Mouse (Mus musculus) hindbrain, embryonic 16.5 days (tissue): ENCODE results near the gene Gad2. TPM values are rescaled to one million over a fixed set of nuclear protein-coding genes. Genes with fewer than 3 reads are reported as not detected.
A peak's percentile ranks its signal among the peaks of the same experiment; 100 is the strongest.

Source experiments
- ATAC-seq: fragments of 200-750 bp; cut with Nextera tagmentation; 2 replicates; pipeline ENCODE4 v1.8.0; 2017; ENCODE audit warnings: moderate TSS enrichment, moderate library complexity
- H3K27ac ChIP-seq: fragments of 300-500 bp; sonication (generic); 2 replicates; pipeline ENCODE4 v1.5.1; 2014; ENCODE audit warnings: low read depth, mild to moderate bottlenecking, control low read depth, low read length, moderate library complexity
- H3K27me3 ChIP-seq: fragments of 300-500 bp; sonication (generic); replicated peaks from 2 replicates; pipeline ENCODE4 v1.6.1; 2014; ENCODE audit warnings: low read length; ENCODE audit not compliant: control insufficient read depth, insufficient read depth
- H3K36me3 ChIP-seq: fragments of 300-500 bp; sonication (generic); 2 replicates; pipeline ENCODE4 v1.6.1; 2014; ENCODE audit warnings: mild to moderate bottlenecking, low read length, moderate library complexity, mixed read lengths; ENCODE audit not compliant: control insufficient read depth, insufficient read depth
- H3K4me1 ChIP-seq: fragments of 300-500 bp; sonication (generic); 2 replicates; pipeline ENCODE4 v1.6.1; 2014; ENCODE audit warnings: low read depth, low read length; ENCODE audit not compliant: control insufficient read depth, insufficient read depth
- H3K4me2 ChIP-seq: fragments of 300-500 bp; sonication (generic); 2 replicates; pipeline ENCODE4 v1.6.1; 2014; ENCODE audit warnings: mild to moderate bottlenecking, low read length, control low read depth, moderate library complexity
- H3K4me3 ChIP-seq: fragments of 300-500 bp; sonication (generic); 2 replicates; pipeline ENCODE4 v1.5.1; 2014; ENCODE audit warnings: mild to moderate bottlenecking, low read length, control low read depth, moderate library complexity
- H3K9ac ChIP-seq: fragments of 300-500 bp; sonication (generic); 2 replicates; pipeline ENCODE4 v1.6.1; 2014; ENCODE audit warnings: low read depth, mild to moderate bottlenecking, control low read depth, low read length, moderate library complexity
- H3K9me3 ChIP-seq: fragments of 300-500 bp; sonication (generic); 2 replicates; pipeline ENCODE4 v1.6.1; 2014; ENCODE audit warnings: mild to moderate bottlenecking, low read length, moderate library complexity; ENCODE audit not compliant: control insufficient read depth
- WGBS: fragments of 180-500 bp; shearing (Covaris S2); extraction: QIAGEN DNeasy Blood & Tissue Kit; methylation state at CpG from one replicate; pipeline ENCODE4 v1.1.7; 2014; 5-methylcytosine and 5-hydroxymethylcytosine counted together
- polyA plus RNA-seq: library from polyadenylated mRNA; unstranded; fragments of >200 nt; fragmentation: Nextera tagmentation; extraction: Ambion mirVana; gene quantifications from 2 replicates; pipeline ENCODE4 v1.2.1, GENCODE M21; 2015

Gene Gad2
- polyA plus RNA-seq, 1 experiment from 2014 or later, result 41.1 TPM

- H3K4me1 ChIP-seq, result no peaks in the 10 kb centered on the region
- H3K9ac ChIP-seq, result no peak overlapping the region
- H3K27me3 ChIP-seq, result no peaks in the 10 kb centered on the region
- no peaks in the 10 kb centered on the region for H3K36me3 ChIP-seq
- no peak overlapping the region for H3K27ac ChIP-seq
- whole genome bisulfite sequencing, result 36% methylated on average over 4 of the region's 4 CpGs
- H3K4me2 ChIP-seq, result no peak overlapping the region
- H3K4me3 ChIP-seq, result no peak overlapping the region
- ATAC-seq, result no peak
- H3K9me3 ChIP-seq, result no peaks in the 10 kb centered on the region
These were observed 57.9 kb downstream of the Gad2 start for GRCm38 (mm10) chr2:22679944-22680343.

GRCm38 (mm10) chr2:22689969-22690368 is 68.0 kb downstream of the Gad2 start:
- Histone ChIP-seq H3K4me2 (no peak overlapping the region), H3K9ac (no peak overlapping the region), H3K27ac (no peak overlapping the region), H3K36me3 (no peaks in the 10 kb centered on the region), H3K4me3 (no peak overlapping the region), H3K27me3 (no peaks in the 10 kb centered on the region), H3K4me1 (no peaks in the 10 kb centered on the region), H3K9me3 (no peaks in the 10 kb centered on the region)
- WGBS, result 84% methylated on average over 7 of the region's 7 CpGs
- ATAC-seq, result no peak

- Histone ChIP-seq H3K4me3 (no peak overlapping the region), H3K9ac (no peak overlapping the region), H3K4me2 (no peak overlapping the region), H3K9me3 (no peaks in the 10 kb centered on the region), H3K27ac (no peak overlapping the region), H3K27me3 (no peaks in the 10 kb centered on the region), H3K4me1 (no peaks in the 10 kb centered on the region), H3K36me3 (no peaks in the 10 kb centered on the region)
- WGBS, result 48% methylated on average over 4 of the region's 4 CpGs
- peak; percentile 56; the same call in 1 of the 2 replicates for ATAC-seq
These were observed 83.0 kb downstream of the Gad2 start for GRCm38 (mm10) chr2:22704780-22705727.

- Histone ChIP-seq H3K4me1 (no peaks in the 10 kb centered on the region), H3K4me2 (no peak overlapping the region), H3K9me3 (no peaks in the 10 kb centered on the region), H3K27me3 (no peaks in the 10 kb centered on the region), H3K36me3 (no peaks in the 10 kb centered on the region), H3K4me3 (no peak overlapping the region), H3K9ac (no peak overlapping the region), H3K27ac (no peak overlapping the region)
- 51% methylated on average over 3 of the region's 3 CpGs for WGBS
- no peak for ATAC-seq
These were observed 84.2 kb downstream of the Gad2 start for GRCm38 (mm10) chr2:22706233-22706632.

GRCm38 (mm10) chr2:22721522-22722470 is 99.8 kb downstream of the Gad2 start:
- H3K36me3 ChIP-seq, result no peaks in the 10 kb centered on the region
- H3K9ac ChIP-seq, result no peak overlapping the region; the same call in 1 of the 2 replicates
- peak; percentile 97 for ATAC-seq
- H3K4me1 ChIP-seq, result no peaks in the 10 kb centered on the region
- no peak overlapping the region for H3K4me2 ChIP-seq
- 28% methylated on average over 8 of the region's 8 CpGs for WGBS
- H3K9me3 ChIP-seq, result no peaks in the 10 kb centered on the region
- H3K27ac ChIP-seq, result no peak overlapping the region
- no peaks in the 10 kb centered on the region for H3K27me3 ChIP-seq
- no peak overlapping the region for H3K4me3 ChIP-seq

GRCm38 (mm10) chr2:22723927-22724534 is 102.0 kb downstream of the Gad2 start:
- no peaks in the 10 kb centered on the region for H3K4me1 ChIP-seq
- WGBS, result 84% methylated on average over 3 of the region's 3 CpGs
- H3K36me3 ChIP-seq, result no peaks in the 10 kb centered on the region
- no peak for ATAC-seq
- no peaks in the 10 kb centered on the region for H3K27me3 ChIP-seq
- no peaks in the 10 kb centered on the region for H3K9me3 ChIP-seq
- no peak overlapping the region for H3K4me2 ChIP-seq
- no peak overlapping the region for H3K27ac ChIP-seq
- no peak overlapping the region for H3K4me3 ChIP-seq
- no peak overlapping the region for H3K9ac ChIP-seq

GRCm38 (mm10) chr2:22727113-22727512 is 105.1 kb downstream of the Gad2 start:
- Histone ChIP-seq H3K4me3 (no peak overlapping the region), H3K4me2 (no peak overlapping the region), H3K9ac (no peak overlapping the region), H3K9me3 (no peaks in the 10 kb centered on the region), H3K36me3 (no peaks in the 10 kb centered on the region), H3K27ac (no peak overlapping the region), H3K4me1 (no peaks in the 10 kb centered on the region), H3K27me3 (no peaks in the 10 kb centered on the region)
- ATAC-seq, result no peak
- 82% methylated on average over 1 of the region's 1 CpGs for WGBS

- H3K9ac ChIP-seq, result no peak overlapping the region
- no peaks in the 10 kb centered on the region for H3K9me3 ChIP-seq
- WGBS, result 73% methylated on average over 2 of the region's 2 CpGs
- no peak overlapping the region for H3K4me3 ChIP-seq
- no peaks in the 10 kb centered on the region for H3K27me3 ChIP-seq
- no peaks in the 10 kb centered on the region for H3K4me1 ChIP-seq
- no peaks in the 10 kb centered on the region for H3K36me3 ChIP-seq
- no peak overlapping the region for H3K27ac ChIP-seq
- ATAC-seq, result no peak
- H3K4me2 ChIP-seq, result no peak overlapping the region
These were observed 114.1 kb downstream of the Gad2 start for GRCm38 (mm10) chr2:22736134-22736533.
